Mouse (Mus musculus) cortical plate, adult 2 months (tissue): ENCODE results near the gene Eif2b2. TPM values are rescaled to one million over a fixed set of nuclear protein-coding genes. Genes with fewer than 3 reads are reported as not detected.

Experiments used
- H3K27ac ChIP-seq: fragments of 200-500 bp; 2 replicates; pipeline ENCODE4 v1.5.1; 2012; ENCODE audit warnings: low read length, control low read depth, inconsistent platforms; ENCODE audit not compliant: insufficient read depth
- H3K4me1 ChIP-seq: fragments of 200-500 bp; 2 replicates; pipeline ENCODE4 v1.6.1; 2011; ENCODE audit warnings: low read length; ENCODE audit not compliant: control insufficient read depth, insufficient read depth
- H3K4me3 ChIP-seq: fragments of 200-500 bp; 2 replicates; pipeline ENCODE4 v1.5.1; 2011; ENCODE audit warnings: mild to moderate bottlenecking, low read length, control low read depth; ENCODE audit not compliant: insufficient read depth
- CTCF ChIP-seq: fragments of 200-500 bp; IDR thresholded peaks from 2 replicates; pipeline ENCODE4 v1.5.1; 2011; ENCODE audit warnings: mild to moderate bottlenecking, control low read depth, low read length; ENCODE audit not compliant: insufficient read depth; ENCODE audit errors: extremely low read depth
- POLR2A ChIP-seq: fragments of 200-500 bp; IDR thresholded peaks from 2 replicates; pipeline ENCODE4 v1.6.1; 2011; ENCODE audit warnings: mild to moderate bottlenecking, low read length, control low read depth; ENCODE audit not compliant: insufficient read depth; ENCODE audit errors: extremely low read depth
- polyA plus RNA-seq: library from polyadenylated mRNA; depleted of rRNA; stranded (reverse); fragments of >200 nt; gene quantifications from 2 replicates; pipeline ENCODE4 v1.2.3, GENCODE M21; 2012

Eif2b2 gene
- polyA plus RNA-seq, 1 experiment = 101 TPM

DNA sequence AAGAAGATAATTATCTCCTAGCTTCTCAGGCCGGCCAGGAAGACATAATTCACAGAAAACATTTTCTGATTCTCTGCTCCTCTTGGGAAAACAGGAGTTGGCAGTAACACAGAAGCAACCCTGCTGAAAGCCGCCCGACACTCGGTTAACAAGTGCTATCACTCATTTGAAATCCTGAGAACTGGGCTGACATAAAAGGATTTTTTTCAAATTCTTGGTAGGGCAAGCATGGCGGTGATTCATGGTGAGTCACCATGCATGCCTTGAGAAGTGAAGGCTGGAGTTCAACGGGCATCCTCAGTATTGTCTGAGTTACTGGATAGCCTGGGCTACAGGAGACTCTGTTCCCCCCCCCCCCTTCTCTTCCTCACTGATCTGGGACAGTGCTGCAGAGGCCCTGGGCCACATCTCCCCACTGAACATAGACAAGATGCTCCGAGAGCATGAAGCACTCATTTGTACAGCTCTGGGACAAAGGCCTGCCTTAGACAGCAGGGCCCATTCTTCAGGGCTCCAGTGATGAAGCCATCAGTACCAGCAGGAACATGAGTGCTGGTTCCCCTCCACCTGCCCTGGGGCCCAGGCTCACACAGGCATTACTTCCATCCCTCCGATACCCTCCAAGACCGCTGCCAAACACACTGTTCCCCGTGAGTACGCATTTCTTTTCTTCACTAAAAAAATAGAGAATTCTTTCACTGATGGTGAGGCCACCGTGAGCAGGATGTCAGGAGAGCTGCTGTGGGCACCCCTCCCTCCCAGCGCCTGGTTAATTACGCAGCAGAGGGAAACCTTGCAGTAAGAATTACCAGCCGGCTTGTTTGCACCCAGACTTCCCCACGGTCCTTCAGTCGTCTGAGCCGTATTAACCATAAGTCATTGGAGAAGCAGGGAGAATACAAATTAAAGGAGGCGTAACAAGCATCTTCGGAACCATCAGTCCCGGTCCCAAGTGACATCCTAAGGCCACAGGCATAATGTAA lies 14.4 kb downstream of the Eif2b2 start:
- H3K27ac ChIP-seq = 0 out of 2 replicates have a peak overlapping the region, but pooled peaks have one; percentile 16
- no peaks in the 10 kb centered on the region for H3K4me1 ChIP-seq
- H3K4me3 ChIP-seq = no peak overlapping the region
- TF ChIP-seq CTCF = no peak
- no peak for TF ChIP-seq POLR2A

DNA sequence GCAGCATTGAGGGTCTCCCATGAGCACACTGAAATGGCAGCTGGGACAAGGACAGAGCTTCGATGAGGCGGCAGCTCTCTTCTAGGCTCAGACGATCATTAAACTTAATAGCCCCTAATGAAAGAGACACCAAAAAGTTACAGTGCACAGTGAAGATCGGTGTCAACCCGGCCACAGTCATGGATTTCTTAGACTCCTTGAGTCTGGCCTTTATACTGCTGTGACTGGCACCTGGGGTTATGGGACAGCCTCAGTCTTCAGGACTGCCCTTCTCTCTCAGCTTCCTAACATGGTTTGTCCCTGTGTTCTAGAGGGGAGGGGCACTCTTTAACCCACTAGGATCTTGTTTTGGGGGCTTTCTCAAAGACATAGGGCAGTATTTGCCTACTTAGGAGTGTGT lies 18.3 kb downstream of the Eif2b2 start:
- no peak overlapping the region for H3K27ac ChIP-seq
- TF ChIP-seq CTCF = no peak
- no peak for TF ChIP-seq POLR2A

GRCm38 (mm10) chr12:85252083-85252482 lies 32.8 kb downstream of the Eif2b2 start:
- H3K4me3 ChIP-seq = no peak overlapping the region
- H3K27ac ChIP-seq = no peak overlapping the region
- TF ChIP-seq POLR2A (no peak), CTCF (no peak)
- H3K4me1 ChIP-seq = no peaks in the 10 kb centered on the region

More for the DNA sequence above, 18.3 kb downstream of the Eif2b2 start:
- Histone ChIP-seq H3K4me3 (no peak overlapping the region), H3K4me1 (no peaks in the 10 kb centered on the region)

GRCm38 (mm10) chr12:85256074-85256751 lies 36.9 kb downstream of the Eif2b2 start:
- no peak overlapping the region for H3K4me3 ChIP-seq
- H3K27ac ChIP-seq = no peak overlapping the region
- no peaks in the 10 kb centered on the region for H3K4me1 ChIP-seq
- no peak for TF ChIP-seq POLR2A
- no peak for TF ChIP-seq CTCF

DNA sequence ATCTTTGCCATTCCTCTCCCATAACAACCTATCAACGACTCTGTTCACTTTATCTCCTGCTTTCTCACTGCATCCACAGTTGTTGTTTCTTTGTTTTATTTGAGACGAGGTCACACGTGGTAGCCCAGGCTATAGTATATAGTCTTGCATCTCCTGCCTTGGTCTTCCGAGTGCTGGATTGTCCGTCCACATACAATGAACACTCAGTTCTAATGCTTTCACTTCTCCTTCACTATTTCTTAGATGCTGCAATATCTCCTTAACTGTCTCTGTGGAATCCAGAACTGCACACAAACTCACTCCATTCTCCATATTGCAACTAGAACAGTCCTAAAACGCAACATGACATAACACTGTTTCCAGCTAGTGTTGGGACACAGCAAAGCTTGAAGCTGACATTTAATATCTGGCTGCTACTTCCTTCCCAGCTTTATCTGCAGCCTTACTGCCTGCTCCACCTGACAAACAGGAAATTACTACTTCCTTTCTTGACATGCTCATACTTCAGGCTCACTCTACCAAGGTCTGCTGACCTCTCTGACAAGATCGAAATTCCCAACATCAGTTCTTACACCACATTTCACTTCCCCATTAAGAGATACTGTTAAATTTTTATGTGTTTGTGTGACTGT lies 37.8 kb downstream of the Eif2b2 start:
- Histone ChIP-seq H3K4me1 (no peaks in the 10 kb centered on the region), H3K4me3 (no peak overlapping the region), H3K27ac (no peak overlapping the region)
- TF ChIP-seq CTCF (no peak), POLR2A (no peak)

GRCm38 (mm10) chr12:85262489-85262888 lies 43.2 kb downstream of the Eif2b2 start:
- TF ChIP-seq POLR2A (no peak), CTCF (no peak)
- Histone ChIP-seq H3K4me3 (no peak overlapping the region), H3K4me1 (peaks cover 2% of the 10 kb centered on the region; the same call in 1 of the 2 replicates), H3K27ac (no peak overlapping the region)

DNA sequence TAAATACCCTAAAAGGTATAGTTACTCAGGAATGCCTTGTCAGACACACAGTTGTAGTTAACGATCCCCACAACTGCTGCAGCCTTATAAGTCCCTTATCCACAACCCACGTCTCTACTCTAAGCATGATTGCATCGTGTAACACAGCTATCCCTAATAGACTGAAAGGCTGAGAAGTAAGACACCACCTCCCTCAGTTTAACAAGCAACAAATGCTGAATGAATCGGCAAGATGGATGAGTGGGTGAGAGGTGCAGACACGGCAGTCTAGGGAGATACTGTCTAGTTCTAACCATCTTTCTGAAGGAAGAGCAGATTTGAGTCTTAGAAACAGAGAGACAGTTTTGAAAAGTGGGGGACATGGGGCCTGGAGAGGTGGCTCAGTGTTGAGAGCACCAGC lies 43.9 kb downstream of the Eif2b2 start:
- TF ChIP-seq CTCF (no peak), POLR2A (no peak)

DNA sequence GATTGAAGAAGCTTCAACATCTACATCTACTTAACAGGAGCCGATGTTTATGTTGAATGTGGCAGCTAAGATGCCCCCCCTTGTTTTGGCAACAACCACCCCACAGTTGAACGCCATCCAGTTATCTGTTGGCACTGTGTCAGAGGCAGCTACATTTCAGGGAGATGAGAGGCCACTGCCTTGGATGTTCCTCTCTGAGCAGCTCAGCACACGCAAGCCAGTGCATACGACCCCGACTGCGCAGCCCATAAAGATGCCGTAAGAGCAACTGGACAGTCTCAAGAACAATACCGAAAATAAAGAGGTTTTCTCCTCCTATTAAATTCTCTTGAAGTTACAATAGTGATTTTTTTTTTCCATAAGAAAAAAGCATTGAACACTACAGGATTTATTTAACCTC lies 45.2 kb downstream of the Eif2b2 start:
- TF ChIP-seq CTCF (no peak), POLR2A (no peak)
- no peak overlapping the region for H3K27ac ChIP-seq
- H3K4me3 ChIP-seq = no peak overlapping the region
- H3K4me1 ChIP-seq = peaks cover 2% of the 10 kb centered on the region; the same call in 1 of the 2 replicates

More for the DNA sequence above, 43.9 kb downstream of the Eif2b2 start:
- H3K4me1 ChIP-seq = peaks cover 2% of the 10 kb centered on the region; the same call in 1 of the 2 replicates
- no peak overlapping the region for H3K27ac ChIP-seq
- no peak overlapping the region for H3K4me3 ChIP-seq

- TF ChIP-seq POLR2A (no peak), CTCF (no peak)
- H3K27ac ChIP-seq = no peak overlapping the region
- peaks cover 2% of the 10 kb centered on the region; the same call in 1 of the 2 replicates for H3K4me1 ChIP-seq
- no peak overlapping the region for H3K4me3 ChIP-seq
Observed at GRCm38 (mm10) chr12:85264940-85265339, 45.7 kb downstream of the Eif2b2 start.

DNA sequence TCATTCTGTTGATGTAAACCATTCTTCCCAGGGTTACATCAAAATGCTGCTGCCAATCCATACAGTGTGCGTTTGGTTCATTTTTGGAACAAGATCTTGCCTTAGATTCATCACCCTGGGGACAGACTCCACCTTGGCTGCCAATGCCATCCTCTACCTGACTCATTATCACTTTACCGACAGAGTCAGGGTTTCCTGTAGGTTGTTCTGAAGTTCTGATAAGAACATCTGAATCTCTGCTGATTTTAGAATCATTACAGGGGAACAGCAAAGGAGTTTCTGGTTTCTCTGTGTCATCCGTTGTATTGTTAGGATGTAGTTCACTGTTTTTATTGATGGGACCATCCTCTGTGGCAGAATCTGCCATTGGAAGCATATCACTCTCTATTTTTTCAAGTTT lies 47.0 kb downstream of the Eif2b2 start:
- TF ChIP-seq CTCF = no peak
- TF ChIP-seq POLR2A = no peak
- Histone ChIP-seq H3K4me1 (peaks cover 2% of the 10 kb centered on the region; the same call in 1 of the 2 replicates), H3K4me3 (no peak overlapping the region), H3K27ac (no peak overlapping the region)
